In genomic region chr3:116221686-116222010, GRCm38 (mm10) we compare ENCODE assay signal across 10 mouse cellular contexts. TPM values are rescaled to one million over a fixed set of nuclear protein-coding genes. Genes with fewer than 3 reads are reported as not detected.
DNase-seq lines count a peak whose midpoint lies in the region; ATAC-seq and TF ChIP-seq lines count a peak whose summit lies in the region.
"Had no signal": no experiment of that assay in that cellular context is flagged by ENCODE, and none has a peak within 500 bp of the region (broad histone marks: within the 10 kb centered on the region; RNA-seq: fewer than 3 reads in every experiment).

No protein-coding gene starts in this region.

- H3K4me2 ChIP-seq in midbrain, embryonic 13.5 days (replicated peaks), result no peak overlapping the region

- peak; percentile 54 for DNase-seq in kidney, adult 2 months
- no peak for DNase-seq in kidney, adult 18-20 months
- DNase-seq in R1 (ENCODE audit: low read depth, low spot score), result peak; percentile 68
- DNase-seq in adrenal gland, postnatal 25 days, result peak; percentile 8
- peak; percentile 38 for DNase-seq in kidney, postnatal 10 days
- DNase-seq in retina, embryonic 14.5 days (ENCODE audit: low spot score), result no peak
- no peak for DNase-seq in natural killer cell, adult 2 months (ENCODE audit: low spot score in 2 of 2)

- no peaks in the 10 kb centered on the region for H3K36me3 ChIP-seq in kidney, adult 2 months (ENCODE audit: control insufficient read depth, insufficient read depth, low read length)
- no peaks in the 10 kb centered on the region for H3K36me3 ChIP-seq in midbrain, embryonic 13.5 days

- no peaks in the 10 kb centered on the region for H3K4me1 ChIP-seq in kidney, adult 2 months (ENCODE audit: control insufficient read depth, insufficient read depth, low read length)
- peaks cover 16% of the 10 kb centered on the region for H3K4me1 ChIP-seq in midbrain, embryonic 13.5 days (replicated peaks)

- TF ChIP-seq CTCF in kidney, adult 2 months (conservative IDR thresholded peaks at IDR 0.05; ENCODE audit: insufficient read depth, insufficient read length, low read depth, low read length), result no peak

- H3K27ac ChIP-seq in kidney, adult 2 months (ENCODE audit: insufficient read depth, low read depth, low read length), result 0 out of 2 replicates have a peak overlapping the region, but pooled peaks have one; percentile 18
- H3K27ac ChIP-seq in midbrain, embryonic 13.5 days, result no peak overlapping the region
- H3K27ac ChIP-seq: macrophage had no signal

- no peak overlapping the region for H3K4me3 ChIP-seq in kidney, adult 2 months (ENCODE audit: insufficient read depth, low read depth, low read length)
- H3K4me3 ChIP-seq in midbrain, embryonic 13.5 days (replicated peaks), result no peak overlapping the region

- no peaks in the 10 kb centered on the region for H3K9me3 ChIP-seq in midbrain, embryonic 13.5 days

- H3K9ac ChIP-seq in midbrain, embryonic 13.5 days (replicated peaks), result no peak overlapping the region

- no peak for TF ChIP-seq POLR2A in kidney, adult 2 months (IDR thresholded peaks at IDR 0.05; ENCODE audit: low read depth, low read length)

- H3K27me3 ChIP-seq in kidney, adult 2 months (replicated peaks; ENCODE audit: control insufficient read depth, insufficient read depth, low read length), result no peaks in the 10 kb centered on the region
- H3K27me3 ChIP-seq in midbrain, embryonic 13.5 days, result no peaks in the 10 kb centered on the region; the same call in 1 of the 2 replicates

- ATAC-seq in midbrain, embryonic 13.5 days, result no peak

- 39% methylated on average over 3 of the region's 3 CpGs for WGBS in kidney, adult 2 months
- 31% methylated on average over 3 of the region's 3 CpGs for WGBS in midbrain, embryonic 13.5 days

RNA-seq across cellular contexts. Expression of gene Gpr88, which starts 31.7 kb away (rescaled TPM):
- 0.39 and 0.80 TPM in 2 replicates for polyA plus RNA-seq in kidney, adult 2 months (2012; rRNA removed)
- 0.39 and 0.67 TPM in 2 replicates for total RNA-seq in adrenal gland, postnatal 25 days (2021)
- polyA plus RNA-seq in midbrain, embryonic 13.5 days (2015; fragmentation: Nextera tagmentation; extraction: Ambion mirVana), result 1.5 and 1.7 TPM in 2 replicates
- total RNA-seq: hematopoietic stem cell, adult 5-6 weeks had no signal
- polyA plus RNA-seq: macrophage had no signal

Comparison
In these comparisons a context has a peak if more than half of its experiments do, and no peak if none do; other contexts are left out.
1. DNase-seq: peak in kidney, adult 2 months (single experiment), R1 (single experiment), adrenal gland, postnatal 25 days (single experiment) and kidney, postnatal 10 days (single experiment); none in kidney, adult 18-20 months (single experiment), retina, embryonic 14.5 days (single experiment) and natural killer cell, adult 2 months (0 of 2).